Mouse (Mus musculus): ENCODE data around the gene Eif2ak3. TPM values are rescaled to one million over a fixed set of nuclear protein-coding genes. Genes with fewer than 3 reads are reported as not detected.
A peak's percentile ranks its signal among the peaks of the same experiment; 100 is the strongest.

Eif2ak3 gene
- polyA plus RNA-seq, 1 experiment from 2014 or later = 4.8 TPM

DNA sequence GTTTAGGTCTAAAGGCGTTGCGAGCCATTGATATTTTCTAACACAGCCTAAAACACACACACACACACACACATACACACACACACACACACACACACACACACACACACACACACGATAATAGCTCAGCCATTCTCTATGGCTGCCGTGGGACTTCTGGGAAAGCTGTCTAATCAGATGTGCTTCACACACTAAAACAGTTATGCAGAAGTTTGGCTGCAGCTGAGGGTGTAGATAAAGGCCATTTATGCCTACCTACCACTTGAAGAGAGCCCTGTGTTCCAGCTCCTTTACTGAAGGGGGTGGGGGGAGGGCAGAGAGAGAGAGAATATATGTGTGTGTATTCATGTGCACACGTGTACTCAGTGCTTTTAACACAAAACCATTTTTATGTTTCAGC, 59.4 kb downstream of the Eif2ak3 start:
- no peaks in the 10 kb centered on the region for H3K4me1 ChIP-seq (ENCODE audit: control insufficient read depth, low read depth, low read length)
- peak; percentile 64 for ATAC-seq (ENCODE audit: low read depth)
- 41% methylated on average over 5 of the region's 5 CpGs for WGBS (ENCODE audit: insufficient replicate concordance)
- no peak overlapping the region for H3K4me2 ChIP-seq (ENCODE audit: low read depth, low read length)
- no peaks in the 10 kb centered on the region for H3K9me3 ChIP-seq (replicated peaks; ENCODE audit: control insufficient read depth, low read length)
- no peak overlapping the region for H3K9ac ChIP-seq (ENCODE audit: low read depth, low read length)
- H3K27me3 ChIP-seq (ENCODE audit: control insufficient read depth, insufficient read depth, low read depth, low read length) = no peaks in the 10 kb centered on the region
- no peak overlapping the region for H3K4me3 ChIP-seq (ENCODE audit: low read depth, low read length)
- H3K36me3 ChIP-seq (ENCODE audit: control insufficient read depth, insufficient read depth) = peaks cover 23% of the 10 kb centered on the region
- H3K27ac ChIP-seq (ENCODE audit: low read length) = no peak overlapping the region

- Histone ChIP-seq H3K4me1 (ENCODE audit: control insufficient read depth, low read depth, low read length) (no peaks in the 10 kb centered on the region), H3K4me3 (ENCODE audit: low read depth, low read length) (no peak overlapping the region), H3K4me2 (ENCODE audit: low read depth, low read length) (no peak overlapping the region), H3K27me3 (ENCODE audit: control insufficient read depth, insufficient read depth, low read depth, low read length) (peaks cover 16% of the 10 kb centered on the region), H3K9me3 (replicated peaks; ENCODE audit: control insufficient read depth, low read length) (no peaks in the 10 kb centered on the region), H3K9ac (ENCODE audit: low read depth, low read length) (no peak overlapping the region), H3K36me3 (ENCODE audit: control insufficient read depth, insufficient read depth) (peaks cover 4% of the 10 kb centered on the region; the same call in 1 of the 2 replicates), H3K27ac (ENCODE audit: low read length) (no peak overlapping the region)
- ATAC-seq (ENCODE audit: low read depth) = no peak
- WGBS (ENCODE audit: insufficient replicate concordance) = 68% methylated on average over 7 of the region's 7 CpGs
These were observed 65.3 kb downstream of the Eif2ak3 start for GRCm38 (mm10) chr6:70909572-70909971.

DNA sequence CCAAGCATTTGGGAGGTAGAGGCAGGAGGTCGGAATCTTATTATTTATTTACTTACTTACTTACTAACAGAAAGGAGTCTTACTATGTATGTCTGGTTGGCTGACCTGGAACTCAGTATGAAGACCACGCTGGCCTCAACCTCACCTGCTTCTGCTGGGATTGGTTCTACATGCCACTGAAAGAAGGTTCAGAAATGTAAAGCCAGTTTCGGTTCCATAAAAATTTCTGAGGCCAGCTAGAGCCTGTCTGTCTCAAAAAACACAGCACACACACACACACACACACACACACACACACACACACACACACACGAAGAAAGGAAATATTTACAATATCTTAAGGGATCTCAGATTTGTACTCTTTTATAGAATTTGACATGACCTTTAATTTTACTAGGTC, 66.0 kb downstream of the Eif2ak3 start:
- peaks cover 16% of the 10 kb centered on the region for H3K27me3 ChIP-seq (ENCODE audit: control insufficient read depth, insufficient read depth, low read depth, low read length)
- H3K4me1 ChIP-seq (ENCODE audit: control insufficient read depth, low read depth, low read length) = no peaks in the 10 kb centered on the region
- no peak overlapping the region for H3K9ac ChIP-seq (ENCODE audit: low read depth, low read length)
- no peak overlapping the region for H3K4me3 ChIP-seq (ENCODE audit: low read depth, low read length)
- no peak overlapping the region for H3K4me2 ChIP-seq (ENCODE audit: low read depth, low read length)
- no peak for ATAC-seq (ENCODE audit: low read depth)
- WGBS (ENCODE audit: insufficient replicate concordance) = 45% methylated on average over 4 of the region's 4 CpGs
- H3K36me3 ChIP-seq (ENCODE audit: control insufficient read depth, insufficient read depth) = peaks cover 3% of the 10 kb centered on the region; the same call in 1 of the 2 replicates
- H3K9me3 ChIP-seq (replicated peaks; ENCODE audit: control insufficient read depth, low read length) = no peaks in the 10 kb centered on the region
- H3K27ac ChIP-seq (ENCODE audit: low read length) = no peak overlapping the region

DNA sequence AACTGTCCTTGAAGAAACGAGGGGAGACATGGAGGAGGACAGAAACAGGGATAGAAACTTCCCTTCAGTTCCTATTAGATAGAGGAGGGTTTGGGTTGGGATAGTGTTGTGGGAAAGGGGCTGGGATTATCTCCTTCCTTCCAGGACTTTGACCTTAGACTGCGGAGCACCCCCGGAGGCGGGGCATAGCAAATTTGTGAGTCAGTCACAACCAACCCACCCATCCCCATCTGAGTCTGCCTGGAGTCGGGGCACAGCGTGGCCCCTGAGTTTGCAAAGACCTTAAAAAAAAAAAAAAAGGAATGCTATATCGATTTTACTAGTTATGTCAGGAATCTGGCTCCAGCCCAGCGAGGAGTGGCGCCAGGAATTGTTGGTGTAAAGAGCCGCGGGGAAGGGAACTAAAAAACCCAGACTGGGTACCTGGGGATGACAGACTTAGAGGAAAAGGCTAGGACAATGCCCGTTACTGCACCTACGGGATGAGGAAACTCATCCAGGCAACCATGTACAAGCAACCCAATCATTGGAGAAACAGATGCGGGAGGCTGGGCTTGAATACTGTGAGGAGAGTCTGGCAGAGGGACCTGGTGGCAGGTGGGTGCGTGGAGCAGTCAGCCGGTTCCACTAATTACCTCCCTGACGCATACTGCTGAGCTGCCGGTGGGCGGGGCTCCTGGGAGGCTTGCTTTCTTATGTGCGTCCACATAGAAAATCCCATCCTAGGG, 67.5 kb downstream of the Eif2ak3 start:
- ATAC-seq (ENCODE audit: low read depth) = 0 out of 2 replicates have a peak, but pooled peaks have one; percentile 32
- Histone ChIP-seq H3K4me1 (ENCODE audit: control insufficient read depth, low read depth, low read length) (no peaks in the 10 kb centered on the region), H3K27me3 (ENCODE audit: control insufficient read depth, insufficient read depth, low read depth, low read length) (peaks cover 16% of the 10 kb centered on the region), H3K4me3 (ENCODE audit: low read depth, low read length) (peak overlapping the region; percentile 13; the same call in 1 of the 2 replicates), H3K27ac (ENCODE audit: low read length) (no peak overlapping the region), H3K9ac (ENCODE audit: low read depth, low read length) (no peak overlapping the region), H3K4me2 (ENCODE audit: low read depth, low read length) (peak overlapping the region; percentile 24), H3K36me3 (ENCODE audit: control insufficient read depth, insufficient read depth) (no peaks in the 10 kb centered on the region), H3K9me3 (replicated peaks; ENCODE audit: control insufficient read depth, low read length) (no peaks in the 10 kb centered on the region)
- WGBS (ENCODE audit: insufficient replicate concordance) = 12% methylated on average over 20 of the region's 20 CpGs

GRCm38 (mm10) chr6:70912396-70912765, 68.1 kb downstream of the Eif2ak3 start:
- H3K36me3 ChIP-seq (ENCODE audit: control insufficient read depth, insufficient read depth) = no peaks in the 10 kb centered on the region
- no peaks in the 10 kb centered on the region for H3K9me3 ChIP-seq (replicated peaks; ENCODE audit: control insufficient read depth, low read length)
- no peak overlapping the region for H3K4me3 ChIP-seq (ENCODE audit: low read depth, low read length)
- H3K9ac ChIP-seq (ENCODE audit: low read depth, low read length) = no peak overlapping the region
- WGBS (ENCODE audit: insufficient replicate concordance) = 55% methylated on average over 7 of the region's 7 CpGs
- no peak overlapping the region for H3K4me2 ChIP-seq (ENCODE audit: low read depth, low read length)
- ATAC-seq (ENCODE audit: low read depth) = no peak
- H3K27ac ChIP-seq (ENCODE audit: low read length) = no peak overlapping the region
- H3K27me3 ChIP-seq (ENCODE audit: control insufficient read depth, insufficient read depth, low read depth, low read length) = peaks cover 16% of the 10 kb centered on the region
- no peaks in the 10 kb centered on the region for H3K4me1 ChIP-seq (ENCODE audit: control insufficient read depth, low read depth, low read length)

- Histone ChIP-seq H3K9me3 (replicated peaks; ENCODE audit: control insufficient read depth, low read length) (no peaks in the 10 kb centered on the region), H3K4me3 (ENCODE audit: low read depth, low read length) (no peak within 1 kb of the TSS), H3K9ac (ENCODE audit: low read depth, low read length) (no peak within 1 kb of the TSS), H3K36me3 (ENCODE audit: control insufficient read depth, insufficient read depth) (no peaks in the 10 kb centered on the region), H3K4me1 (ENCODE audit: control insufficient read depth, low read depth, low read length) (no peaks in the 10 kb centered on the region), H3K4me2 (ENCODE audit: low read depth, low read length) (no peak within 1 kb of the TSS), H3K27ac (ENCODE audit: low read length) (no peak within 1 kb of the TSS), H3K27me3 (ENCODE audit: control insufficient read depth, insufficient read depth, low read depth, low read length) (peaks cover 10% of the 10 kb centered on the region)
- ATAC-seq (ENCODE audit: low read depth) = no peak
- 56% methylated on average over 3 of the region's 3 CpGs for WGBS (ENCODE audit: insufficient replicate concordance)
These were observed 74.5 kb downstream of the Eif2ak3 start, which contains the start of gene Tex37 for GRCm38 (mm10) chr6:70918827-70919226. Gene Tex37 (minus strand): TSS chr6:70918927.

- Histone ChIP-seq H3K9me3 (replicated peaks; ENCODE audit: control insufficient read depth, low read length) (no peaks in the 10 kb centered on the region), H3K27me3 (ENCODE audit: control insufficient read depth, insufficient read depth, low read depth, low read length) (peaks cover 10% of the 10 kb centered on the region), H3K27ac (ENCODE audit: low read length) (no peak overlapping the region), H3K4me2 (ENCODE audit: low read depth, low read length) (0 out of 2 replicates have a peak overlapping the region, but pooled peaks have one; percentile 24), H3K9ac (ENCODE audit: low read depth, low read length) (no peak overlapping the region), H3K36me3 (ENCODE audit: control insufficient read depth, insufficient read depth) (no peaks in the 10 kb centered on the region), H3K4me3 (ENCODE audit: low read depth, low read length) (no peak overlapping the region), H3K4me1 (ENCODE audit: control insufficient read depth, low read depth, low read length) (no peaks in the 10 kb centered on the region)
- WGBS (ENCODE audit: insufficient replicate concordance) = 13% methylated on average over 22 of the region's 22 CpGs
- ATAC-seq (ENCODE audit: low read depth) = no peak
These were observed 77.2 kb downstream of the Eif2ak3 start for GRCm38 (mm10) chr6:70921274-70922074.

GRCm38 (mm10) chr6:70931801-70932200, 87.5 kb downstream of the Eif2ak3 start:
- Histone ChIP-seq H3K4me3 (ENCODE audit: low read depth, low read length) (no peak overlapping the region), H3K27ac (ENCODE audit: low read length) (no peak overlapping the region), H3K9me3 (replicated peaks; ENCODE audit: control insufficient read depth, low read length) (no peaks in the 10 kb centered on the region), H3K27me3 (ENCODE audit: control insufficient read depth, insufficient read depth, low read depth, low read length) (no peaks in the 10 kb centered on the region), H3K36me3 (ENCODE audit: control insufficient read depth, insufficient read depth) (no peaks in the 10 kb centered on the region), H3K9ac (ENCODE audit: low read depth, low read length) (no peak overlapping the region), H3K4me1 (ENCODE audit: control insufficient read depth, low read depth, low read length) (no peaks in the 10 kb centered on the region), H3K4me2 (ENCODE audit: low read depth, low read length) (no peak overlapping the region)
- WGBS (ENCODE audit: insufficient replicate concordance) = 64% methylated on average over 2 of the region's 2 CpGs
- ATAC-seq (ENCODE audit: low read depth) = no peak

GRCm38 (mm10) chr6:70953274-70953673, 109.0 kb downstream of the Eif2ak3 start:
- Histone ChIP-seq H3K4me2 (ENCODE audit: low read depth, low read length) (no peak overlapping the region), H3K9me3 (replicated peaks; ENCODE audit: control insufficient read depth, low read length) (no peaks in the 10 kb centered on the region), H3K9ac (ENCODE audit: low read depth, low read length) (no peak overlapping the region), H3K27me3 (ENCODE audit: control insufficient read depth, insufficient read depth, low read depth, low read length) (peaks cover 52% of the 10 kb centered on the region), H3K36me3 (ENCODE audit: control insufficient read depth, insufficient read depth) (no peaks in the 10 kb centered on the region), H3K27ac (ENCODE audit: low read length) (no peak overlapping the region), H3K4me3 (ENCODE audit: low read depth, low read length) (no peak overlapping the region), H3K4me1 (ENCODE audit: control insufficient read depth, low read depth, low read length) (no peaks in the 10 kb centered on the region; the same call in 1 of the 2 replicates)
- no peak for ATAC-seq (ENCODE audit: low read depth)
- WGBS (ENCODE audit: insufficient replicate concordance) = 58% methylated on average over 7 of the region's 7 CpGs

Measured in liver, embryonic 16.5 days (tissue).